Mouse (Mus musculus): ENCODE results near the gene Olfr71. TPM values are rescaled to one million over a fixed set of nuclear protein-coding genes. Genes with fewer than 3 reads are reported as not detected.

Olfr71 gene
- total RNA-seq (2021): not detected
- long read RNA-seq, experiment 1: 0 reads
- long read RNA-seq, experiment 2: 0 reads

GRCm38 (mm10) chr4:43709869-43710268 lies at the start of gene Olfr71:
Gene Olfr71, minus strand, starts transcription at chr4:43710255.
- no peak for DNase-seq

GRCm38 (mm10) chr4:43757213-43757612 lies 47.2 kb upstream of the Olfr71 start:
- no peak for DNase-seq

GRCm38 (mm10) chr4:43745187-43745586 lies 35.1 kb upstream of the Olfr71 start:
- DNase-seq: no peak

GRCm38 (mm10) chr4:43743099-43743498 lies 33.0 kb upstream of the Olfr71 start:
- no peak for DNase-seq

GRCm38 (mm10) chr4:43742637-43743036 lies 32.6 kb upstream of the Olfr71 start:
- DNase-seq: no peak

GRCm38 (mm10) chr4:43741526-43741925 lies 31.5 kb upstream of the Olfr71 start:
- no peak for DNase-seq

GRCm38 (mm10) chr4:43738989-43739674 lies 29.1 kb upstream of the Olfr71 start:
- DNase-seq: no peak

- peak; percentile 2 for DNase-seq
Measured at GRCm38 (mm10) chr4:43737144-43737543, 27.1 kb upstream of the Olfr71 start.

- DNase-seq: peak; percentile 59
Measured at GRCm38 (mm10) chr4:43733186-43733585, 23.1 kb upstream of the Olfr71 start.

- no peak for DNase-seq
Measured at GRCm38 (mm10) chr4:43732171-43732570, 22.1 kb upstream of the Olfr71 start.

GRCm38 (mm10) chr4:43730750-43731297 lies 20.8 kb upstream of the Olfr71 start:
- no peak for DNase-seq

- DNase-seq: peak; percentile 78
Measured at GRCm38 (mm10) chr4:43729794-43730550, 19.9 kb upstream of the Olfr71 start, which contains the start of gene Spaar. Gene Spaar, plus strand, starts transcription at chr4:43730034.

- DNase-seq: no peak
Measured at GRCm38 (mm10) chr4:43729126-43729525, 19.1 kb upstream of the Olfr71 start.

GRCm38 (mm10) chr4:43728576-43728954 lies 18.5 kb upstream of the Olfr71 start:
- peak; percentile 81 for DNase-seq

- no peak for DNase-seq
Measured at GRCm38 (mm10) chr4:43727718-43728575, 17.9 kb upstream of the Olfr71 start.

- peak; percentile 88 for DNase-seq
Measured at GRCm38 (mm10) chr4:43726995-43727394, 16.9 kb upstream of the Olfr71 start, which contains the start of gene Hrct1. Gene Hrct1, plus strand, starts transcription at chr4:43727188.

GRCm38 (mm10) chr4:43726228-43726993 lies 16.4 kb upstream of the Olfr71 start:
- DNase-seq: no peak

- no peak for DNase-seq
Measured at GRCm38 (mm10) chr4:43724764-43725163, 14.7 kb upstream of the Olfr71 start.

GRCm38 (mm10) chr4:43722191-43722590 lies 12.1 kb upstream of the Olfr71 start:
- no peak for DNase-seq

- DNase-seq: no peak
Measured at GRCm38 (mm10) chr4:43720491-43721228, 10.6 kb upstream of the Olfr71 start.

All from gastrocnemius, postnatal 25 days (tissue).